Mouse (Mus musculus) lung, adult 2 months (tissue): ENCODE measurements around the gene Zfp422.

Experiments
- CTCF ChIP-seq: fragments of 200-500 bp; IDR thresholded peaks from 2 replicates; pipeline ENCODE4 v1.5.1; 2011; ENCODE audit warnings: mild to moderate bottlenecking, low read length, control low read depth; ENCODE audit not compliant: insufficient read depth
- POLR2A ChIP-seq: fragments of 200-500 bp; IDR thresholded peaks from 2 replicates; pipeline ENCODE4 v1.6.1; 2011; ENCODE audit warnings: low read depth, mild to moderate bottlenecking, control low read depth, low read length, borderline replicate concordance; ENCODE audit errors: extremely low read depth

DNA sequence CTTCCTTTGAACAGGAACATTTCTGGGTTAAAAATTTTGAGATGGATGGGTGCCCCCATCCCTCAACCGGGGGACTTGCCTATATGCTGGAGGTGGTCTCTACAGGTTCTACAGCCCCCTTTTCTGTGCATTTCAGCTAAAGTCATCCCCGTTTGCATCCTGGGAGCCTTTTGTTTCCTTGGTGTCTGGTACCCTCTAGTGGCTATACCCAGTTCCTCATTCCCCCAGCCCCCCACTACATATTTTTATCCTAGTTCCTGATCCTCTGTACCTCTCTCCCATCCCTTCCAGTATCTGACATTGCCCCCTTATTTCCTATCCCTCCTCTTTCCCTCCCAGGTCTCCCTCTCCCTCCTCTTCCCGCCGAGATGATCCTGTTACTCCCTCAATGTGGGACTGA, 21.6 kb downstream of the Zfp422 start:
- TF ChIP-seq CTCF (no peak), POLR2A (no peak)
